Mouse (Mus musculus): ENCODE measurements around the gene Arhgap32. TPM values are rescaled to one million over a fixed set of nuclear protein-coding genes. Genes with fewer than 3 reads are reported as not detected.

The Arhgap32 gene
- total RNA-seq, 2 experiments from 2014 or later: 183 to 196 TPM

GRCm38 (mm10) chr9:32246123-32246716 is 130.3 kb downstream of the Arhgap32 start:
- DNase-seq (ENCODE audit: low spot score in 2 of 2): no peak

- DNase-seq (ENCODE audit: low spot score in 2 of 2): no peak
Measured at GRCm38 (mm10) chr9:32250486-32250885, 134.6 kb downstream of the Arhgap32 start.

GRCm38 (mm10) chr9:32253721-32254120 is 137.8 kb downstream of the Arhgap32 start:
- no peak for DNase-seq (ENCODE audit: low spot score in 2 of 2)

- no peak for DNase-seq (ENCODE audit: low spot score in 2 of 2)
Measured at GRCm38 (mm10) chr9:32257365-32257764, 141.4 kb downstream of the Arhgap32 start.

GRCm38 (mm10) chr9:32257882-32258281 is 141.9 kb downstream of the Arhgap32 start:
- DNase-seq (ENCODE audit: low spot score in 2 of 2): no peak

- DNase-seq (ENCODE audit: low spot score in 2 of 2): peak; percentile 75 to 83
Measured at GRCm38 (mm10) chr9:32271896-32272444, 156.0 kb downstream of the Arhgap32 start.

- DNase-seq (ENCODE audit: low spot score in 2 of 2): no peak
Measured at GRCm38 (mm10) chr9:32278052-32278451, 162.1 kb downstream of the Arhgap32 start.

- DNase-seq (ENCODE audit: low spot score in 2 of 2): no peak
Measured at GRCm38 (mm10) chr9:32279789-32280188, 163.9 kb downstream of the Arhgap32 start.

GRCm38 (mm10) chr9:32280456-32280855 is 164.5 kb downstream of the Arhgap32 start:
- no peak for DNase-seq (ENCODE audit: low spot score in 2 of 2)

GRCm38 (mm10) chr9:32283591-32283990 is 167.7 kb downstream of the Arhgap32 start:
- DNase-seq (ENCODE audit: low spot score in 2 of 2): no peak

GRCm38 (mm10) chr9:32291618-32292017 is 175.7 kb downstream of the Arhgap32 start:
- no peak for DNase-seq (ENCODE audit: low spot score in 2 of 2)

GRCm38 (mm10) chr9:32292686-32293085 is 176.8 kb downstream of the Arhgap32 start:
- DNase-seq (ENCODE audit: low spot score in 2 of 2): no peak

- no peak for DNase-seq (ENCODE audit: low spot score in 2 of 2)
Measured at GRCm38 (mm10) chr9:32295061-32295800, 179.3 kb downstream of the Arhgap32 start.

GRCm38 (mm10) chr9:32302501-32303150 is 186.7 kb downstream of the Arhgap32 start:
- DNase-seq (ENCODE audit: low spot score in 2 of 2): no peak

- DNase-seq (ENCODE audit: low spot score in 2 of 2): no peak
Measured at GRCm38 (mm10) chr9:32311786-32312185, 195.8 kb downstream of the Arhgap32 start.

GRCm38 (mm10) chr9:32312208-32312607 is 196.3 kb downstream of the Arhgap32 start:
- DNase-seq (ENCODE audit: low spot score in 2 of 2): no peak

GRCm38 (mm10) chr9:32314071-32314470 is 198.1 kb downstream of the Arhgap32 start:
- no peak for DNase-seq (ENCODE audit: low spot score in 2 of 2)

GRCm38 (mm10) chr9:32315999-32316398 is 200.1 kb downstream of the Arhgap32 start:
- DNase-seq (ENCODE audit: low spot score in 2 of 2): no peak

Measured in layer of hippocampus, postnatal 10 days (tissue).